Mouse (Mus musculus): Measurements from ENCODE around the gene Pld6.
A peak's percentile ranks its signal among the peaks of the same experiment; 100 is the strongest.

Gene Pld6

GRCm38 (mm10) chr11:59786444-59787198 lies 824 bp downstream of the Pld6 start:
- no peak for DNase-seq (ENCODE audit: low spot score in 2 of 2)

GRCm38 (mm10) chr11:59783591-59783990 lies 3.9 kb downstream of the Pld6 start:
- DNase-seq (ENCODE audit: low spot score in 2 of 2) = no peak

GRCm38 (mm10) chr11:59782091-59782590 lies 5.3 kb downstream of the Pld6 start:
- DNase-seq (ENCODE audit: low spot score in 2 of 2) = no peak

DNA sequence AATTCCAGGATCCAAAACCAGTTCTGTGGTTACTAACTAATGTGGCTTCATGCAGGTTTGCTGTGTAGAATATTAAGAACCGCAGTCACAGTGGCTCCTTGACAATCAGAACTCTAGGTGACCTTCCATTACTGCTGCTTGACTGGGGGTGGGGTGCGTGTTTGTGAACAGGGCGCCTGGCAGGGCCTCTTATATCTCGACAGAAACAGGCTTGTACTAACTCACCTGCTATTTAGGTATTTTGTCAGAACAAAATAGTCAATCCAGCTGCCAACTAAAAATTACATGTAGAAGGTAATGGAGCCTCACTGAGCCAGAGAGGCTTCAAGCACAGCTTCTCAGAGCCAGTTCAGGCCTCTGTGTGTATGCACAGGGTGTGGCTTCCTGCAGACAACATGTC lies 7.2 kb downstream of the Pld6 start:
- no peak for DNase-seq (ENCODE audit: low spot score in 2 of 2)

DNA sequence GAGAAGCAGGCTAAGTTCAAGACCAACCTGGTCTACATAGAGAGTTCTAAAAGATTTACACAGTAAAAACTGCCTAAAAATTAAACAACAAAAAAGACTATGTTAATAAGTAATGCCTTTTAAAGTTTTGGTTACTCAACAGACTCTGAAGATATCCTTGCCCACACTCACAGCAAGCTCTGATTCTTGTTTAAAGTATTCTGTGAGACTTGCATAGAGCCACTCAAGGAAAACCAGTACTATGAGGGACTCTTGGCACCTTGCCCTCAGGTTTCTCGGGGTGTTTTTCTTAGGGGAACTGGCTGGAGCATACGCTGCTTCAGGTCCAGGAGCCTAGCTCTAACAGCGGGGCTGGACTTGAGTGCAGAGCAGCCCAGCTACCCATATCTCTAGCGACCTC lies 8.0 kb downstream of the Pld6 start:
- DNase-seq (ENCODE audit: low spot score in 2 of 2) = no peak

DNA sequence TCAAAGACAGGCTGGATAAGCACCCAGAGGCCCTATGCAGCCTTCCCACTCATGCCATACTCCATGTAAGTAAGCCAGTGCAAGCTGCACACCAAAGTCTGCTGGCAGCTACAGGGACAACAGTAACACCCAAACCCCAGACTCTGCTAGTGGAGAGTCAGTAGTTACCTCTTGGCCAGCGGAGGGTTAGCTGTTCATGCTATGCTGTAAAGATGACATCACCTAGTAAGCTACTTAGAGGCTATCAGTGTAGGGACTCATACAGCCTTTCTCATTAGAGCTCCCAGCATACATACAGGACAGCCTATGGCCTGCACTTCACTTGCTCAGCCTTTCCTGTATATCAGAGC lies 8.6 kb downstream of the Pld6 start:
- DNase-seq (ENCODE audit: low spot score in 2 of 2) = no peak

- DNase-seq (ENCODE audit: low spot score in 2 of 2) = peak; percentile 64 to 65
Observed at GRCm38 (mm10) chr11:59778181-59778873, 9.1 kb downstream of the Pld6 start.

DNA sequence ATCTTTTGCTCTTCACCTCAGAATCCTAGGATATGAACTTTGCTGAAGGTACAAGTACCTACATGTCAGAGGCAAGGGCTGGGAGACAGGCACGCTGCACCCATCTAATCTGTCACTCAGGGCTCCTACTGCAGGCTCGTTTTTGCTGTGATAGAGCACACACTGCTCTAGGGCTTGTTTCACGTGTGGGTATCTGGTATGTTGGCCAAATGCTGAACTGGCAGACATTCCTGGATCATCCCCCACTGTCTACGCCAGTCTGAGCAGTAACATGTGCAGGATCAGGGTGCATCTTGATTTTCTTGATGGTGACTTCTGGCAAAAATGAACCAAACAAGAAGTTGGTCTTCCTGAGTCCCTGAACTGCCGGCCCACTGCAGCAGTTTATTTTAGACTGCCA lies 10.2 kb downstream of the Pld6 start:
- DNase-seq (ENCODE audit: low spot score in 2 of 2) = no peak

GRCm38 (mm10) chr11:59775435-59776148 lies 11.9 kb downstream of the Pld6 start:
- DNase-seq (ENCODE audit: low spot score in 2 of 2) = no peak

GRCm38 (mm10) chr11:59774522-59774921 lies 12.9 kb downstream of the Pld6 start:
- no peak for DNase-seq (ENCODE audit: low spot score in 2 of 2)

DNA sequence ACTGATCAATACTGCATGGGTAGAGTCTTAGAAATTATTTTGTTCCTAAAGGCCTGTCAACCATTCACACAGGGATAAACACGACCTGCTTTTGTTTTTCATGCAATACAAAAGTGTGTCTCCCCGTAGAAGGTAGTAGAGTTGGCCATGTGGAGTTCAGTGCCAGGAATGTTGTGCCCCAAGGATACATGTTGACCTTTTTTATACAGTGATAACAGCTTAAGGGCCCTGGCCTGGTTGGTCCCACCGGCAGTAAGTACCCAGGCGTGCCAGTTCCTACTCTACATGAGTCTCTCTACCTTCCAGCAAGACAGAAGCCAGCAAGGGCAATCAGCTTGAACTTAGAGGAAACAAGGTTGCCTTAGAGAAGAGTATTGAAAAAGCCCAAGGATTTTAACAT lies 14.5 kb downstream of the Pld6 start:
- no peak for DNase-seq (ENCODE audit: low spot score in 2 of 2)

DNA sequence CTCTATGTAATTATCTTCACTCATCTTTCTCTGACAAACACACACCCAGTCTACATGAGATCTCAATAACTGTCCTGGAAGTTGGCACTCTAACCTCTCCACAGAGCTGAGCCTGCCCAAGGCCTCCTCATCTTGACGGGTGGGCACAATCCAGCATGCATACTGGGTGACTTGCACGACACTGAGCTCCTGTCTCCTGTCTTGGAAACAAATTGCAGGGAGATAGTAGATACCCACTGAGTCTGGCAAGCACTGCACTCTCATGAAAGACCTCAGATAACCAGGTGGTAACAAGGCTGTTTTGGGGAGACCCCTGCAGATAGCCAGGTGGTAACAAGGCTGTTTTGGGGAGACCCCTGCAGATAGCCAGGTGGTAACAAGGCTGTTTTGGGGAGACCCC lies 15.2 kb downstream of the Pld6 start:
- no peak for DNase-seq (ENCODE audit: low spot score in 2 of 2)

GRCm38 (mm10) chr11:59770753-59771152 lies 16.7 kb downstream of the Pld6 start:
- DNase-seq (ENCODE audit: low spot score in 2 of 2) = no peak

- DNase-seq (ENCODE audit: low spot score in 2 of 2) = no peak
Observed at GRCm38 (mm10) chr11:59769738-59770137, 17.7 kb downstream of the Pld6 start.

DNA sequence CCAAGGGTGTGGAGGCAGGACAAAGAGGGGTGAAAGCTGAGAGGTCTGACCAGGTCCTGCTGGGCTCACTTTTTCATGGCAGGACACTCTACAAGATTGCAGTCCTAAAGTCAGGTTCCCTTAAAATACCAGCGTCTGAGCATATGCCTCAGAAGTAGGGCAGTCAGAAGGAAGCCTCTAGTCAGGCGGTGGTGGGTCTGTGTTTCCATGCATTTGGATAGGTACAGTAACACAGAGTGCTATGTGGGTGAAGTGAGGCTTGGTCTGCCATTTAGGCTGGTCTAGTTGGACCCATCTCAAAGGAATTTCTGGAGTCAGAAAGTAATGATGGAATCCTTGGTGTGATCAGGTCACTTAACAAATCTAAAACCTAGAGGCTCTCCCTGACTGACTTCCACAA lies 18.1 kb downstream of the Pld6 start:
- no peak for DNase-seq (ENCODE audit: low spot score in 2 of 2)

GRCm38 (mm10) chr11:59760796-59761195 lies 26.6 kb downstream of the Pld6 start:
- no peak for DNase-seq (ENCODE audit: low spot score in 2 of 2)

DNA sequence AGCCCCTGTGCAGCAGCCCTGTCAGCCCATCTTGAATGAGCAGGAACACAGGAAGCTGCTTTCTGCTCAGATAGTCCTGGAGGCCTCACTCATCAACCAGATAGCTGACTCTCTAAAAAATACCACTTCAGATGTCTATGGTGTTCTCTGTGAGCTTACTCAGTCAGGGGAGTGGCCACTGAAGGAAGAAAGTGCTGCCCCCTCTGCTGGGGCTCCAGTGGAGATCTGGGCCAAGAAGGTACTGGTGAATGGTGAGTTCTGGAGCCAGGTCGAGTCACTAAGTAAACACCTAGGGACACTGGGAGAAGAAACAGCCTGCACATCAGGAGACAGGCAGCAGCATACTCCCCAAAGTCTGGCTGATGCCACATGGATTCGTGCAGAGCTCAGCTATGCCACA lies 27.8 kb downstream of the Pld6 start:
- DNase-seq (ENCODE audit: low spot score in 2 of 2) = no peak

GRCm38 (mm10) chr11:59759178-59759577 lies 28.3 kb downstream of the Pld6 start:
- peak; percentile 36 to 37 for DNase-seq (ENCODE audit: low spot score in 2 of 2)

DNA sequence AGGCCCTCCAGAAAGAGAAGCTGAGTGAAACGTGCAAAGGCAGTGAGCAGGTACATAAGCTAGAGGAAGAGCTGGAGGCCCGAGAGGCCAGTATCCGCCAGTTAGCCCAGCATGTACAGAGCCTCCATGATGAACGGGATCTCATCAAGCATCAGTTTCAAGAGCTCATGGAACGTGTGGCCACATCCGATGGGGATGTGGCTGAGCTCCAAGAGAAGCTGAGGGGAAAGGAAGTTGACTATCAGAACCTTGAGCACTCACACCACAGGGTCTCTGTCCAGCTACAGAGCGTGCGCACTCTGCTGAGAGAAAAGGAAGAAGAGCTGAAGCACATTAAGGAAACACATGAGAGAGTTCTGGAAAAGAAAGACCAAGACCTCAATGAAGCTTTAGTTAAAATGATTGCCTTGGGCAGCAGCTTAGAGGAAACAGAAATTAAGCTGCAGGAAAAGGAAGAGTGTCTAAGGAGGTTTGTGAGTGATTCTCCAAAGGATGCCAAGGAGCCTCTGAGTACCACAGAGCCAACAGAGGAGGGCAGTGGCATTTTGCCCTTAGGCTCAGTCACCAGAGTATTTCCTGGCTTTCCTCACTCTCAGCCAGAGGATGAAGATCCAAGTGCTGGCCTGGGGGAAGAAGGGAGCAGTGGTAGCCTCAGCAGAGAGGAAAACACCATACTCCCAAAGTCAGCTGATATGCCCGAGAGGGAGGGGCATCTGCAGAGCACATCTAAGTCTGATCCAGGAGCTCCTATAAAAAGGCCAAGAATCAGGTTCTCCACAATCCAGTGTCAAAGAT lies 29.1 kb downstream of the Pld6 start:
- DNase-seq (ENCODE audit: low spot score in 2 of 2) = no peak

DNA sequence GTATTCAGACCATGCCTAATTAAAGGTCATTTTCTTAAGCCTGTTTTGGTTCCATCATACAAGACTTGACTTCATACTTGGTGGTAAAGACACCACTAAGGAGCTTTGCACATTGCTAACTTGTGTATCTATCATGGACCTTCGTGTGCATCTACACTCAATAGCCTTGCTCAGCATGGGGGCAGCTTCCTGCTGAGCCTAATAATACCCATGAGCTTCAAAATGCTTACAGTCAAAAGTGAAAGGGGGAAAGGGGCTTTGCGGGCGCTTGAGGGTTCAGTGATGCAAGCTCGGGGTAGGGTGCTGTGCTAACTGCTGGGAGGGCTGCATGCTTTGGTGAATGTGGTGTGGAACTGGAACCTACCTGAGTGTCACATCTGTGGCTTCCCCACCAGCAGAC lies 31.1 kb downstream of the Pld6 start:
- no peak for DNase-seq (ENCODE audit: low spot score in 2 of 2)

- DNase-seq (ENCODE audit: low spot score in 2 of 2) = no peak
Observed at GRCm38 (mm10) chr11:59754504-59754903, 32.9 kb downstream of the Pld6 start.

GRCm38 (mm10) chr11:59749050-59749449 lies 38.4 kb downstream of the Pld6 start:
- no peak for DNase-seq (ENCODE audit: low spot score in 2 of 2)

Data from right cerebral cortex, adult 2 months (tissue).